In genomic region chr4:27105436-27105835, GRCm38 (mm10) we compare ENCODE assay signal across 12 mouse cellular contexts.
"Had no signal": no experiment of that assay in that cellular context is flagged by ENCODE, and none has a peak within 500 bp of the region (broad histone marks: within the 10 kb centered on the region; RNA-seq: fewer than 3 reads in every experiment).

No protein-coding gene starts in this region.

- DNase-seq: liver, postnatal 0 days; lung, adult 2 months; lung, postnatal 14 days; lung, postnatal 36 days; midbrain, embryonic 14.5 days; retina, postnatal 1 day; right cerebral cortex, adult 18-20 months; right cerebral cortex, postnatal 25 days; right cerebral cortex, postnatal 4 days; thymus, adult 2 months; thymus, postnatal 25 days; thymus, postnatal 4 days had no signal
